Mouse (Mus musculus): ENCODE results near the gene Atp2b1. TPM values are rescaled to one million over a fixed set of nuclear protein-coding genes. Genes with fewer than 3 reads are reported as not detected.
"Not testable (repeated sequence)": the region's sequence is repeated elsewhere in the genome, so short reads cannot be mapped to it uniquely, and the experiment has no call there.

Atp2b1 gene
- total RNA-seq, 2 experiments from 2014 or later: 686 to 742 TPM

DNA sequence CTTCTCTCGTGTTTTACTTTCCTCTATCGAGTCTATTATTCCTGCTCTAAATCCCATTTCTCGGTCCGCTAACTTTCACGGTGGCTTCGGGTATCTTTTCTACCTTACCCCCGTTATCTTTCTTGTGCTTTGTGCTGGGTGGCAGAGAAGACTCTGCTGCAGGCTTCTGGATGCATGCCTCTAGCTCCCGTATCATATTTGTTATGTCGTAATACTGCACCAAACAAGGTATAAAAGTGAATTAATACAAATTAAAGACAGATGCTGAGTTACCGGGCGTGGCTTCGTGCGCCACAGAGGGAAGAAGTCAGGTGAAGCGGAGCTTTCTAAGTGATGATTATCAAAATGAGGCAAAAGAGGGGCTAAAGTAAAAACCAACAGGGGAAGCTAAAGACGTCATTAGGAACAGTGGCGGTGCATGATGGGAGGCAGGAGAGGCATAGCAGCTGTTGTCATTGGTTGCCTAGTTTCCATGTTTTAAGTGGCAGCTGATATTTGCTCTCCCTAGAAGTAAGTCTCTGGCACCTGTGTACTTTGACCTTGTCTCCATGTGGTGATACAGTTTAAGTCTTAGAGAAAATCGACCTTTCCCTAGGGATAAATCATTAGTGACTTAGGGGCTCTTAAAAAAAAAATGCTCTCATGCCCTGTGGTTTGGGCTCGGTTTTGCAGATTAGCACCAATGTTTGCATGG is 58.9 kb downstream of the Atp2b1 start:
- TF ChIP-seq CTCF (IDR thresholded peaks at IDR 0.05): no peak
- no peak for DNase-seq (ENCODE audit: extremely low spot score in 1 of 2, low spot score in 2 of 2)
- Histone ChIP-seq H3K4me3 (no peak overlapping the region), H3K27ac (no peak overlapping the region)
- intact Hi-C loops (cut with DNase I): no loop called here

DNA sequence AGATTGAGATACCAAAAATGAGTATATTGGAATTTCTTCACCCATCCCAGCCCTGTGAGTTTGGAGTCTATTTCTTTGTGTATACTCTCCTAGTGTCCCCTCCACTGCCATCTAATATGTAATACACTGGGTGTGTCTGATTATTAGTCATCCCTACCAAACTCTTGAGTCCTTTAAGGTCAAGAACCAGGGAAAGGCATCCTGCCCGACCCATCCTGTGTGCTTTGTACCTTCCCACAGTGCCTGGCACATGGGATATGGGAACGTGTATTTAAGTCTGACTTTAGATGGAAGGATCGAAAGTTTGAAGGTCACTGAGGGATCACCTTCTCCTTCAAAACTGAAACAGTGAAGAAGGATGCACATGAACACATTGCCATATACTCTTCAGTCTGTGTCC is 60.4 kb downstream of the Atp2b1 start:
- DNase-seq (ENCODE audit: extremely low spot score in 1 of 2, low spot score in 2 of 2): no peak
- TF ChIP-seq CTCF (IDR thresholded peaks at IDR 0.05): no peak
- no peak overlapping the region for H3K4me3 ChIP-seq
- intact Hi-C loops (cut with DNase I): loop anchor here (5.0 kb wide), 1 partner anchor 57 kb away; no protein-coding TSS in a partner anchor
- H3K27ac ChIP-seq: no peak overlapping the region

DNA sequence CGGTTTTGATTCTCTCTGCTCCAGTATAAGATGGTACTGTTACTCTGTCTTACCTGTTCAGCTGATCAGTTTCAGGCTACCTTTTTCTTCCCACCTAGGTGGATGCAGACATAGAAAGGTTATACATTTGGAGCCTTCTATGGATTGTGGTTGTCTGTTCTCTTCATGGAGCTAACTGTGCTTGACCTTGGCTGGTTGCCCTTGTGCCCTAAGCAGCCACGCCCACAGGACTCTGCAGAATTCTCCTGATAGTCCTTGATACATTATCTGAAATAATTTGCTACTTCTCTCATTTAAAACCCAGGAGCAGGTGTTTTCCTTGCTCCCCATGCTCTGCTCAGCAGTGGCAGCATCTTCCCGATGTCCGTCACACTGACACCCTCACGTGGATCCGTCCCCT is 61.4 kb downstream of the Atp2b1 start:
- intact Hi-C loops (cut with DNase I): loop anchor here (5.0 kb wide), 1 partner anchor 58 kb away; no protein-coding TSS in a partner anchor
- H3K27ac ChIP-seq: peak overlapping the region; percentile 37; the same call in 1 of the 2 replicates
- no peak overlapping the region for H3K4me3 ChIP-seq
- TF ChIP-seq CTCF (IDR thresholded peaks at IDR 0.05): no peak
- no peak for DNase-seq (ENCODE audit: extremely low spot score in 1 of 2, low spot score in 2 of 2)

DNA sequence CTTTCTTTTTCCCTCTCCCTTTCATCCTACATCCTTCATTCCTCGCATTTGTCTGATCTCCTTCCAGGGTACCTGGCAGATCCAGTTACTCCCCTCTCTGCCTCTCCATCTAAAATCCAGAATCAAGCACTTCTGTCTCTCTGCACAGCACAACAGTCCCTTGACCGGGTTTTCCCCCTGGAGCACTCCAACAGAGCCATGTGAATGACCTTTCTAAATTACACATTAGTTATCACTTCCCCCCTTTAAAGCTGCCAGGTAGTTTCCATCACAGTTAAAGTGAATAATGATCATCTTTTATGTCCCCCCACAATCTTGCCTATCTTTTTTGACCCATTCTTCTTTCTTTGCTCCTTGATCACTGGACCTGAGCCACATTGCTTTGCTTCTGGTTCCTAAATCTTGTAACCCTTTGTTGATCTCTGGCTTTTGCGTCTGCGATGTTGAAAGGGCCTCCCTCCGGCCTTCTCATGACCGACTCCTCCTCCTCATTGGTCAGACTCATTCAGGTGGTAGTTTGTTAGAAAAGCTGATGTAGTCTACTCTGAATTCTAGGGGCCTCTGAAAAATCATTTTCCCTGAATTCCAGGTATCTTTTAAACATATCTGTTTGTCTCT is 62.8 kb downstream of the Atp2b1 start:
- H3K27ac ChIP-seq: peak overlapping the region; percentile 17; the same call in 1 of the 2 replicates
- DNase-seq (ENCODE audit: extremely low spot score in 1 of 2, low spot score in 2 of 2): no peak
- TF ChIP-seq CTCF (IDR thresholded peaks at IDR 0.05): no peak
- intact Hi-C loops (cut with DNase I): loop anchor here (5.0 kb wide), 1 partner anchor 60 kb away; no protein-coding TSS in a partner anchor
- no peak overlapping the region for H3K4me3 ChIP-seq

DNA sequence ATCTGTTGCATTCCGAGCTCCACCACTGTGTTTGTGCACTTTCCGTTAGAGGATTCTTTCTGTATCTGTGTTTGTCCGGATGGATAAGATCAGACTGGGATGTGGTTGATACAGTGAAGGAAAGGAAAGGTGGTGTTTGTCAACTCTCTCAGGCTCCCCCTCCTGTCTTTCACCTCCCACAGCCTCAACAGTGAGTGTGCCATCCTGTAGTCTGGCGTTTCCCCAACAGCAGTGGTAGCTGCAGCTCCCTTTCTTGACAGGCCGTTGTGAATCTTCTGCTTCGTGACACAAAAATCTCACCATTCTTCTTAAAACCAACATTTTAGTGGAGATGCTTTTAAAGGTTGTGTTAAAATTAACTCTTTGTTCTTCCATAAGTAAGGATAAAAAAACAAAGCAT is 64.6 kb downstream of the Atp2b1 start:
- no peak for TF ChIP-seq CTCF (IDR thresholded peaks at IDR 0.05)
- Histone ChIP-seq H3K27ac (no peak overlapping the region; the same call in 1 of the 2 replicates), H3K4me3 (no peak overlapping the region)
- DNase-seq (ENCODE audit: extremely low spot score in 1 of 2, low spot score in 2 of 2): no peak
- intact Hi-C loops (cut with DNase I): loop anchor here (5.0 kb wide), 1 partner anchor 61 kb away; no protein-coding TSS in a partner anchor

DNA sequence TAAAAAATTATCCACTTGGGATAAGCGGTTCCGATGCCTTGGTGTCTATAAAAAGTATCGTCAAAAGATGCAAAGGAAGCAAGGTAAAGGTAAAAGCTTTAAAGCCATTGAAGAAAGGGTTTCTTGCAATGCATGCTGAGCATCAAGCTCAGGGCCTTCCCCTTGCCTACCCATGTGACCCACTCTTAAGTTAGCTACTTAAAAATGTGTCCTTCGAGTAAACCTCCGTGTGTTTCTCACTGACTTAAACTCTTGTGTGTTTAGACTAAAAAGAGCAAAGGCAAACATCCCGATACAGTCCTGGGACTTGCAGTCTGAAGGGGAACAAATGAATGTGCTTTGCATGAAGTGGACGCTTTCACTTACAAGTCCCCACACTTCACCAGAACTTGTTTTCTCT is 65.1 kb downstream of the Atp2b1 start:
- intact Hi-C loops (cut with DNase I): loop anchor here (5.0 kb wide), 1 partner anchor 62 kb away; no protein-coding TSS in a partner anchor
- TF ChIP-seq CTCF (IDR thresholded peaks at IDR 0.05): no peak
- Histone ChIP-seq H3K27ac (no peak overlapping the region; the same call in 1 of the 2 replicates), H3K4me3 (no peak overlapping the region)
- DNase-seq (ENCODE audit: extremely low spot score in 1 of 2, low spot score in 2 of 2): no peak

DNA sequence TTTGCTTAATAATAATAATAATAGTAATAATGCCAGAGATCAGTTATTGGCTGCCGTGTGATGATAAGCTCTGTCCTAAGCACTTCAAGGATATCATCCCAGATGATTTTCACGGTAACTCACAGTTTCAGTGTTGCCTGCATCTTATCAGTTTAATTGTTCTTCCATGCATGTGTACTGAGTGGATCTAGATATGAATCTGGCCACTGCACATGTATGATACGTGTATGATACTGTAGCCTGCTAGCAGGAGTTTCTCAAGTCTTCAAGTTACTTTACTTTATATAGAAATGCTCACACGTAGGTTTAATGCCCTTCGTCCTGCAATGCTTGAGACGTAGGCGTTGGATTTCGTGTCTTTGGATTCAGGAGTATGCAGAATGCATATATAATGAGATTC is 65.7 kb downstream of the Atp2b1 start:
- Histone ChIP-seq H3K27ac (no peak overlapping the region), H3K4me3 (no peak overlapping the region)
- intact Hi-C loops (cut with DNase I): loop anchor here (5.0 kb wide), 1 partner anchor 63 kb away; no protein-coding TSS in a partner anchor
- no peak for TF ChIP-seq CTCF (IDR thresholded peaks at IDR 0.05)
- no peak for DNase-seq (ENCODE audit: extremely low spot score in 1 of 2, low spot score in 2 of 2)

DNA sequence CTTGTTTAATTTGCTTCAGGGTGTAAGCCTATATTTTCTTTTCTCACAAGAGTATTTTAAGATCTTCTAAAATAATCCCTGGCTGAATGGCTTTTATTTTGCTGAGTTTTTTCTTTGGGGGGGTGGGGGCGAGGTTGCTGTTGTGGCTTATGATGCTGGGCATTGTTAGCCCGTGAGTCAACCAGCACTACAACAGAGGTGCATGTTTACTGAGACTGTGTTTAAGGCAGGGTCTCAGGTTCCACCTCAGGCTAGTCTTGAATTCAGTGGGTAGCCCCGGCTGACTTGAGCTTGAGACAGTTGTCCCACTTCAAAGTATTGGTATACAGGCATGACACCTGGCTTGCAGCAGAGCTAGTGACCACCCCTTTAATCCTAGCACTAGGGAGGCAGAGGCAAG is 77.8 kb downstream of the Atp2b1 start:
- no peak for DNase-seq (ENCODE audit: extremely low spot score in 1 of 2, low spot score in 2 of 2)
- TF ChIP-seq CTCF (IDR thresholded peaks at IDR 0.05): no peak
- Histone ChIP-seq H3K27ac (no peak overlapping the region), H3K4me3 (no peak overlapping the region)
- intact Hi-C loops (cut with DNase I): no loop called here

DNA sequence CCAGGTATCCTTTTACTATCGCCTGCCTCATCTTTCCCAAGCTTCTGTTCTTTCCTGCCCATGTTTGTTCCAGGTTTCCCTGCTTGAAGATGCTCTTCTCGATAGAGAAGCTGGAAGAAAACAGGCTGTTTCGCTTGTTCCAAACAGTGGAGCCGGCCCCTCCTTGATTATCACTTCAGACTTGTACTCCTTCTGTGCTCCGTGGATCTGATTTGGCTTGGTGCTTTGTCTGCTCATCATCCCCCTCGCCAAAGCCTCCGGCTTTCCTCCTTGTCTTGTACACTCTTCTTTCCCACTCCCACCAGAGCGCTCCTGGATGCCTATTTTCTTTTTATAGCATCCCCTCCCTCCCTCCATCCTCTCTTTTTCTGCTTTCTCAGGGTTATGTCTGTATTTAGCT is 79.0 kb downstream of the Atp2b1 start:
- no peak for DNase-seq (ENCODE audit: extremely low spot score in 1 of 2, low spot score in 2 of 2)
- H3K27ac ChIP-seq: peak overlapping the region; percentile 1; the same call in 1 of the 2 replicates
- intact Hi-C loops (cut with DNase I): no loop called here
- TF ChIP-seq CTCF (IDR thresholded peaks at IDR 0.05): no peak
- no peak overlapping the region for H3K4me3 ChIP-seq

DNA sequence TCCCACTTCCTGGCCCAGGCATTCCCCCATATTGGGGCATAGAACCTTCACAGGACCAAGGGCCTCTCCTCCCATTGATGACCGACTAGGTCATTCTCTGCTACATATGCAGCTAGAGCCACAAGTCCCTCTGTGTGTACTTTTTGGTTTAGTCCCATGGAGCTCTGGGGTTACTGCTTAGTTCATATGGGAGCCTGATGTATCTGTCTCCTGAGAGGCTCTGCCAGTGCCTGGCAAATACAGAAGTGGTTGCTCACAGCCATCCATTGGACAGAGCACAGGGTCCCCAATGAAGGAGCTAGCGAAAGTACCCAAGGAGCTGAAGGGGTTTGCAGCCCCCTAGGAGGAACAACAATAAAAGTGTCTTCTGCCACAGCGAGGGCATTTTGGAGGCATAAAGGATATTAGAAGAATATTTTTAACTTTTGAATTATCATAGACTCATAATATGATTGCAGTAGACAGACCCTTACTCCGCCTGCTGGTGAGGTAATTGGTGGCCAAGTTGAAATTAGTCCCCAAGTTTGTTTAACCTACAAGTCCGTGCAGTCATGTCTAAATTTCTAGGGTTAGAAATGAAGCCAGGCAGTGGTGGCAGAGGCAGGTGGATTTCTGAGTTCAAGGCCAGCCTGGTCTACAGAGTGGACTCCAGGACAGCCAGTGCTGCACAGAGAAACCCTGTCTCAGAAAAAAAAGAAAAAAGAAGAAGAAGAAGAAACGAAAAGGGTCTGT is 81.0 kb downstream of the Atp2b1 start:
- H3K27ac ChIP-seq; intact Hi-C loops (cut with DNase I); H3K4me3 ChIP-seq; DNase-seq (ENCODE audit: extremely low spot score in 1 of 2, low spot score in 2 of 2): not testable (repeated sequence)

DNA sequence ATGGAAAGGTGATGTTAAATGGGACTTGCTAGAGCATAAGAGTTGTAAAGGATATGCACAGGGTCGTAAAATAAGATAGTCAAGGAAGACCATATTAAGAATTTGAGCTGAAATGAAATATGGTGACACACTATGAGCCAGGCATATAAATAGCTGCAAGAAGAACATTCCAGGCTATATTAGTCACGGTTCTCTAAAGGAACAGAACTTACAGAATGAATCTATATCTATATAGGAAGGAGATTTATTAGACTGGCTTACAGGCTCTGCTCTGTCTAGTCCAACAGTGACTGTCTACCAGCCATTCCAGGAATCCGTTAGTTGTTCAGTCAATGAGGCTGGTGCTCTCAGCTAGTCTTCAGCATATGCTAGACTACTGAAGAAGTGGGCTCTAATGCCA is 90.7 kb downstream of the Atp2b1 start:
- no peak for DNase-seq (ENCODE audit: extremely low spot score in 1 of 2, low spot score in 2 of 2)
- intact Hi-C loops (cut with DNase I): no loop called here
- H3K27ac ChIP-seq: peak overlapping the region; percentile 24; the same call in 1 of the 2 replicates
- TF ChIP-seq CTCF (IDR thresholded peaks at IDR 0.05): no peak
- H3K4me3 ChIP-seq: no peak overlapping the region

DNA sequence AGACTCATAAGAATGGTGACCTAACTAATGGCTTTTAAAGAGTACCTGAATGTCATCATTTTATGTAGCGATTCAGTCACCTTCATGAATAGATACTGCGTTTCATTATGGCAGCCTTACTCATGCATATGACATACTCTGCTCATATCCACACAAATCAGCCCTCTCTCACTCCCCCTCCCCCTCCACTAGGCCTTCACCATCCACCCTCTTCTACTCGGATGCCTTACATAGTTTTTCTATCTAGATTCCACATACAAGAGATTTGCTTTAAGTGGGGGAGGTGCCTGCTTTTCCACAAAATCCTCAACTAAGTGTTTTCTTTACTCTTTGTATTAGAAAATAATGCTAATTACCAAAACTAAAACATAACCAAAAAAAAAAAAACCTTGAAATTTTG is 96.9 kb downstream of the Atp2b1 start:
- no peak for TF ChIP-seq CTCF (IDR thresholded peaks at IDR 0.05)
- no peak for DNase-seq (ENCODE audit: extremely low spot score in 1 of 2, low spot score in 2 of 2)
- H3K4me3 ChIP-seq: no peak overlapping the region
- intact Hi-C loops (cut with DNase I): no loop called here
- H3K27ac ChIP-seq: no peak overlapping the region
